Mouse (Mus musculus): ENCODE results near the gene Khdc1a.
A peak's percentile ranks its signal among the peaks of the same experiment; 100 is the strongest.
"Not testable (repeated sequence)": the region's sequence is repeated elsewhere in the genome, so short reads cannot be mapped to it uniquely, and the experiment has no call there.

Khdc1a gene

GRCm38 (mm10) chr1:21349341-21349740 is at the start of gene Khdc1a:
Khdc1a (plus strand) TSS chr1:21349641.
- DNase-seq (ENCODE audit: low read depth, low spot score), result no peak

GRCm38 (mm10) chr1:21299826-21300225 is 49.6 kb upstream of the Khdc1a start:
- no peak for DNase-seq (ENCODE audit: low read depth, low spot score)

GRCm38 (mm10) chr1:21301686-21302085 is 47.8 kb upstream of the Khdc1a start:
- DNase-seq (ENCODE audit: low read depth, low spot score), result no peak

GRCm38 (mm10) chr1:21304174-21304573 is 45.3 kb upstream of the Khdc1a start:
- DNase-seq (ENCODE audit: low read depth, low spot score), result no peak

- DNase-seq (ENCODE audit: low read depth, low spot score), result no peak
Measured at GRCm38 (mm10) chr1:21304646-21305045, 44.8 kb upstream of the Khdc1a start.

GRCm38 (mm10) chr1:21305443-21305842 is 44.0 kb upstream of the Khdc1a start:
- no peak for DNase-seq (ENCODE audit: low read depth, low spot score)

- DNase-seq (ENCODE audit: low read depth, low spot score), result no peak
Measured at GRCm38 (mm10) chr1:21314336-21314735, 35.1 kb upstream of the Khdc1a start.

- DNase-seq (ENCODE audit: low read depth, low spot score), result no peak
Measured at GRCm38 (mm10) chr1:21315756-21316155, 33.7 kb upstream of the Khdc1a start.

GRCm38 (mm10) chr1:21316305-21316704 is 33.1 kb upstream of the Khdc1a start:
- DNase-seq (ENCODE audit: low read depth, low spot score), result no peak

GRCm38 (mm10) chr1:21318202-21318601 is 31.2 kb upstream of the Khdc1a start:
- no peak for DNase-seq (ENCODE audit: low read depth, low spot score)

- not testable (repeated sequence) for DNase-seq (ENCODE audit: low read depth, low spot score)
Measured at GRCm38 (mm10) chr1:21320271-21320670, 29.2 kb upstream of the Khdc1a start.

- DNase-seq (ENCODE audit: low read depth, low spot score), result no peak
Measured at GRCm38 (mm10) chr1:21321656-21322055, 27.8 kb upstream of the Khdc1a start.

- DNase-seq (ENCODE audit: low read depth, low spot score), result no peak
Measured at GRCm38 (mm10) chr1:21323996-21324574, 25.4 kb upstream of the Khdc1a start.

GRCm38 (mm10) chr1:21324633-21325032 is 24.8 kb upstream of the Khdc1a start:
- no peak for DNase-seq (ENCODE audit: low read depth, low spot score)

GRCm38 (mm10) chr1:21326733-21327132 is 22.7 kb upstream of the Khdc1a start:
- DNase-seq (ENCODE audit: low read depth, low spot score), result no peak

GRCm38 (mm10) chr1:21331161-21331560 is 18.3 kb upstream of the Khdc1a start:
- DNase-seq (ENCODE audit: low read depth, low spot score), result not testable (repeated sequence)

GRCm38 (mm10) chr1:21333222-21333973 is 16.0 kb upstream of the Khdc1a start:
- no peak for DNase-seq (ENCODE audit: low read depth, low spot score)

GRCm38 (mm10) chr1:21335836-21336235 is 13.6 kb upstream of the Khdc1a start:
- DNase-seq (ENCODE audit: low read depth, low spot score), result no peak

GRCm38 (mm10) chr1:21340745-21341144 is 8.7 kb upstream of the Khdc1a start:
- no peak for DNase-seq (ENCODE audit: low read depth, low spot score)

- peak; percentile 75 for DNase-seq (ENCODE audit: low read depth, low spot score)
Measured at GRCm38 (mm10) chr1:21344253-21344652, 5.2 kb upstream of the Khdc1a start.

- not testable (repeated sequence) for DNase-seq (ENCODE audit: low read depth, low spot score)
Measured at GRCm38 (mm10) chr1:21344752-21345151, 4.7 kb upstream of the Khdc1a start.

- DNase-seq (ENCODE audit: low read depth, low spot score), result not testable (repeated sequence)
Measured at GRCm38 (mm10) chr1:21368031-21368430, 18.6 kb downstream of the Khdc1a start, which contains the start of gene Khdc1c. Khdc1c (plus strand) TSS chr1:21368331.

GRCm38 (mm10) chr1:21383256-21383655 is 33.8 kb downstream of the Khdc1a start, which contains the start of gene Khdc1b:
Khdc1b (plus strand) TSS chr1:21383556.
- no peak for DNase-seq (ENCODE audit: low read depth, low spot score)
